Mouse (Mus musculus): ENCODE data around the gene Rap1a. TPM values are rescaled to one million over a fixed set of nuclear protein-coding genes. Genes with fewer than 3 reads are reported as not detected.

Gene Rap1a
- polyA plus RNA-seq, 1 experiment from 2014 or later, result 119 TPM

- no peaks in the 10 kb centered on the region for H3K4me1 ChIP-seq (replicated peaks; ENCODE audit: control insufficient read depth, insufficient read depth, low read length)
- no peaks in the 10 kb centered on the region for H3K27me3 ChIP-seq (replicated peaks; ENCODE audit: control insufficient read depth, insufficient read depth, low read length)
- no peaks in the 10 kb centered on the region for H3K9me3 ChIP-seq (ENCODE audit: control insufficient read depth)
- H3K9ac ChIP-seq (ENCODE audit: low read depth, low read length), result no peak overlapping the region
- no peak overlapping the region for H3K27ac ChIP-seq (ENCODE audit: low read depth, low read length)
- no peak for TF ChIP-seq CTCF (IDR thresholded peaks at IDR 0.05; ENCODE audit: low read depth)
- H3K4me2 ChIP-seq (replicated peaks; ENCODE audit: low read depth), result no peak overlapping the region
- H3K36me3 ChIP-seq (ENCODE audit: control insufficient read depth, insufficient read depth), result peaks cover 31% of the 10 kb centered on the region
- ATAC-seq, result no peak
- H3K4me3 ChIP-seq (ENCODE audit: low read depth, low read length), result no peak overlapping the region
- 81% methylated on average over 3 of the region's 3 CpGs for WGBS
Observed at GRCm38 (mm10) chr3:105737666-105738065, 63.5 kb downstream of the Rap1a start.

- peaks cover 31% of the 10 kb centered on the region for H3K36me3 ChIP-seq (ENCODE audit: control insufficient read depth, insufficient read depth)
- ATAC-seq, result no peak
- TF ChIP-seq CTCF (IDR thresholded peaks at IDR 0.05; ENCODE audit: low read depth), result no peak
- no peaks in the 10 kb centered on the region for H3K27me3 ChIP-seq (replicated peaks; ENCODE audit: control insufficient read depth, insufficient read depth, low read length)
- no peak overlapping the region for H3K4me2 ChIP-seq (replicated peaks; ENCODE audit: low read depth)
- H3K27ac ChIP-seq (ENCODE audit: low read depth, low read length), result no peak overlapping the region
- no peaks in the 10 kb centered on the region for H3K9me3 ChIP-seq (ENCODE audit: control insufficient read depth)
- no peaks in the 10 kb centered on the region for H3K4me1 ChIP-seq (replicated peaks; ENCODE audit: control insufficient read depth, insufficient read depth, low read length)
- no peak overlapping the region for H3K9ac ChIP-seq (ENCODE audit: low read depth, low read length)
- 95% methylated on average over 7 of the region's 7 CpGs for WGBS
- H3K4me3 ChIP-seq (ENCODE audit: low read depth, low read length), result no peak overlapping the region
Observed at GRCm38 (mm10) chr3:105737070-105737469, 64.1 kb downstream of the Rap1a start.

GRCm38 (mm10) chr3:105736148-105736547, 65.0 kb downstream of the Rap1a start:
- TF ChIP-seq CTCF (IDR thresholded peaks at IDR 0.05; ENCODE audit: low read depth), result no peak
- Histone ChIP-seq H3K4me3 (ENCODE audit: low read depth, low read length) (no peak overlapping the region), H3K9me3 (ENCODE audit: control insufficient read depth) (no peaks in the 10 kb centered on the region), H3K27ac (ENCODE audit: low read depth, low read length) (no peak overlapping the region), H3K4me1 (replicated peaks; ENCODE audit: control insufficient read depth, insufficient read depth, low read length) (no peaks in the 10 kb centered on the region), H3K27me3 (replicated peaks; ENCODE audit: control insufficient read depth, insufficient read depth, low read length) (no peaks in the 10 kb centered on the region), H3K4me2 (replicated peaks; ENCODE audit: low read depth) (no peak overlapping the region), H3K9ac (ENCODE audit: low read depth, low read length) (no peak overlapping the region), H3K36me3 (ENCODE audit: control insufficient read depth, insufficient read depth) (peaks cover 33% of the 10 kb centered on the region)
- 92% methylated on average over 1 of the region's 1 CpGs for WGBS
- no peak for ATAC-seq

- Histone ChIP-seq H3K4me2 (replicated peaks; ENCODE audit: low read depth) (no peak overlapping the region), H3K9me3 (ENCODE audit: control insufficient read depth) (no peaks in the 10 kb centered on the region), H3K27me3 (replicated peaks; ENCODE audit: control insufficient read depth, insufficient read depth, low read length) (no peaks in the 10 kb centered on the region), H3K36me3 (ENCODE audit: control insufficient read depth, insufficient read depth) (peaks cover 38% of the 10 kb centered on the region), H3K9ac (ENCODE audit: low read depth, low read length) (no peak overlapping the region), H3K27ac (ENCODE audit: low read depth, low read length) (no peak overlapping the region), H3K4me1 (replicated peaks; ENCODE audit: control insufficient read depth, insufficient read depth, low read length) (no peaks in the 10 kb centered on the region), H3K4me3 (ENCODE audit: low read depth, low read length) (no peak overlapping the region)
- no peak for TF ChIP-seq CTCF (IDR thresholded peaks at IDR 0.05; ENCODE audit: low read depth)
- ATAC-seq, result no peak
Observed at GRCm38 (mm10) chr3:105735285-105735684, 65.9 kb downstream of the Rap1a start.

- ATAC-seq, result no peak
- Histone ChIP-seq H3K36me3 (ENCODE audit: control insufficient read depth, insufficient read depth) (peaks cover 34% of the 10 kb centered on the region), H3K4me2 (replicated peaks; ENCODE audit: low read depth) (no peak overlapping the region), H3K27me3 (replicated peaks; ENCODE audit: control insufficient read depth, insufficient read depth, low read length) (no peaks in the 10 kb centered on the region), H3K9me3 (ENCODE audit: control insufficient read depth) (no peaks in the 10 kb centered on the region), H3K4me3 (ENCODE audit: low read depth, low read length) (no peak overlapping the region), H3K4me1 (replicated peaks; ENCODE audit: control insufficient read depth, insufficient read depth, low read length) (no peaks in the 10 kb centered on the region), H3K9ac (ENCODE audit: low read depth, low read length) (no peak overlapping the region), H3K27ac (ENCODE audit: low read depth, low read length) (no peak overlapping the region)
- no peak for TF ChIP-seq CTCF (IDR thresholded peaks at IDR 0.05; ENCODE audit: low read depth)
- 86% methylated on average over 4 of the region's 4 CpGs for WGBS
Observed at GRCm38 (mm10) chr3:105733538-105733937, 67.6 kb downstream of the Rap1a start.

- H3K4me3 ChIP-seq (ENCODE audit: low read depth, low read length), result no peak overlapping the region
- TF ChIP-seq CTCF (IDR thresholded peaks at IDR 0.05; ENCODE audit: low read depth), result no peak
- WGBS, result 88% methylated on average over 4 of the region's 4 CpGs
- no peak overlapping the region for H3K27ac ChIP-seq (ENCODE audit: low read depth, low read length)
- H3K4me1 ChIP-seq (replicated peaks; ENCODE audit: control insufficient read depth, insufficient read depth, low read length), result no peaks in the 10 kb centered on the region
- H3K9ac ChIP-seq (ENCODE audit: low read depth, low read length), result no peak overlapping the region
- H3K27me3 ChIP-seq (replicated peaks; ENCODE audit: control insufficient read depth, insufficient read depth, low read length), result no peaks in the 10 kb centered on the region
- H3K36me3 ChIP-seq (ENCODE audit: control insufficient read depth, insufficient read depth), result peaks cover 28% of the 10 kb centered on the region
- H3K4me2 ChIP-seq (replicated peaks; ENCODE audit: low read depth), result no peak overlapping the region
- H3K9me3 ChIP-seq (ENCODE audit: control insufficient read depth), result no peaks in the 10 kb centered on the region
- no peak for ATAC-seq
Observed at GRCm38 (mm10) chr3:105732360-105732759, 68.8 kb downstream of the Rap1a start.

GRCm38 (mm10) chr3:105726037-105726436, 75.1 kb downstream of the Rap1a start:
- no peak for ATAC-seq
- no peaks in the 10 kb centered on the region for H3K4me1 ChIP-seq (replicated peaks; ENCODE audit: control insufficient read depth, insufficient read depth, low read length)
- peaks cover 9% of the 10 kb centered on the region; the same call in 1 of the 2 replicates for H3K36me3 ChIP-seq (ENCODE audit: control insufficient read depth, insufficient read depth)
- no peaks in the 10 kb centered on the region for H3K9me3 ChIP-seq (ENCODE audit: control insufficient read depth)
- H3K4me3 ChIP-seq (ENCODE audit: low read depth, low read length), result no peak overlapping the region
- no peak overlapping the region for H3K9ac ChIP-seq (ENCODE audit: low read depth, low read length)
- no peaks in the 10 kb centered on the region for H3K27me3 ChIP-seq (replicated peaks; ENCODE audit: control insufficient read depth, insufficient read depth, low read length)
- WGBS, result 0% methylated on average over 1 of the region's 1 CpGs
- no peak overlapping the region for H3K27ac ChIP-seq (ENCODE audit: low read depth, low read length)
- peak; percentile 86 for TF ChIP-seq CTCF (IDR thresholded peaks at IDR 0.05; ENCODE audit: low read depth)
- H3K4me2 ChIP-seq (replicated peaks; ENCODE audit: low read depth), result no peak overlapping the region
